Mouse (Mus musculus): ENCODE measurements around the gene Sae1.

- no peak for TF ChIP-seq CTCF (IDR thresholded peaks at IDR 0.05; ENCODE audit: borderline replicate concordance, control insufficient read depth, extremely low read depth, insufficient read depth, low read length, poor library complexity)
- TF ChIP-seq POLR2A (IDR thresholded peaks at IDR 0.05; ENCODE audit: control insufficient read depth, extremely low read depth, insufficient read depth, low read length, poor library complexity), result no peak
Observed at GRCm38 (mm10) chr7:16423731-16424130, 36.1 kb upstream of the Sae1 start.

Measured in thymus, adult 2 months (tissue).